Mouse (Mus musculus) testis, adult 2 months (tissue): ENCODE results near the gene Nacad. TPM values are rescaled to one million over a fixed set of nuclear protein-coding genes. Genes with fewer than 3 reads are reported as not detected.

Experiments
- H3K27ac ChIP-seq: fragments of 200-500 bp; 2 replicates; pipeline ENCODE4 v1.5.1; 2012; ENCODE audit warnings: low read depth, low read length; ENCODE audit not compliant: control insufficient read depth, insufficient read depth
- H3K27me3 ChIP-seq: fragments of 200-500 bp; 2 replicates; pipeline ENCODE4 v1.6.1; 2012; ENCODE audit warnings: mild to moderate bottlenecking, low read length, moderate library complexity; ENCODE audit not compliant: control insufficient read depth, insufficient read depth
- H3K36me3 ChIP-seq: fragments of 200-500 bp; 2 replicates; pipeline ENCODE4 v1.6.1; 2012; ENCODE audit warnings: mild to moderate bottlenecking, low read length; ENCODE audit not compliant: control insufficient read depth, insufficient read depth
- H3K4me1 ChIP-seq: fragments of 200-500 bp; 2 replicates; pipeline ENCODE4 v1.6.1; 2012; ENCODE audit warnings: low read length; ENCODE audit not compliant: control insufficient read depth, insufficient read depth
- H3K4me3 ChIP-seq: fragments of 200-500 bp; 2 replicates; pipeline ENCODE4 v1.5.1; 2012; ENCODE audit warnings: low read depth, mild to moderate bottlenecking, low read length, moderate library complexity, mixed read lengths; ENCODE audit not compliant: control insufficient read depth
- CTCF ChIP-seq: fragments of 200-500 bp; IDR thresholded peaks from 2 replicates; pipeline ENCODE4 v1.5.1; 2012; ENCODE audit warnings: low read depth, mild to moderate bottlenecking, inconsistent platforms, low read length, moderate library complexity; ENCODE audit not compliant: control insufficient read depth, insufficient read depth, insufficient replicate concordance
- POLR2A ChIP-seq: fragments of 200-500 bp; IDR thresholded peaks from 2 replicates; pipeline ENCODE4 v1.6.1; 2012; ENCODE audit warnings: low read depth, mild to moderate bottlenecking, inconsistent platforms, low read length, moderate library complexity; ENCODE audit not compliant: control insufficient read depth
- polyA plus RNA-seq: library from polyadenylated mRNA; depleted of rRNA; stranded (reverse); fragments of >200 nt; gene quantifications from 2 replicates; pipeline ENCODE4 v1.2.3, GENCODE M21; 2012

The Nacad gene
- polyA plus RNA-seq, 1 experiment: 1.4 TPM

GRCm38 (mm10) chr11:6602662-6603061, 3.2 kb downstream of the Nacad start:
- H3K4me3 ChIP-seq: no peak overlapping the region
- H3K27ac ChIP-seq: no peak overlapping the region
- H3K36me3 ChIP-seq: no peaks in the 10 kb centered on the region
- peaks cover 32% of the 10 kb centered on the region for H3K4me1 ChIP-seq
- TF ChIP-seq POLR2A (no peak), CTCF (no peak)
- H3K27me3 ChIP-seq: no peaks in the 10 kb centered on the region

DNA sequence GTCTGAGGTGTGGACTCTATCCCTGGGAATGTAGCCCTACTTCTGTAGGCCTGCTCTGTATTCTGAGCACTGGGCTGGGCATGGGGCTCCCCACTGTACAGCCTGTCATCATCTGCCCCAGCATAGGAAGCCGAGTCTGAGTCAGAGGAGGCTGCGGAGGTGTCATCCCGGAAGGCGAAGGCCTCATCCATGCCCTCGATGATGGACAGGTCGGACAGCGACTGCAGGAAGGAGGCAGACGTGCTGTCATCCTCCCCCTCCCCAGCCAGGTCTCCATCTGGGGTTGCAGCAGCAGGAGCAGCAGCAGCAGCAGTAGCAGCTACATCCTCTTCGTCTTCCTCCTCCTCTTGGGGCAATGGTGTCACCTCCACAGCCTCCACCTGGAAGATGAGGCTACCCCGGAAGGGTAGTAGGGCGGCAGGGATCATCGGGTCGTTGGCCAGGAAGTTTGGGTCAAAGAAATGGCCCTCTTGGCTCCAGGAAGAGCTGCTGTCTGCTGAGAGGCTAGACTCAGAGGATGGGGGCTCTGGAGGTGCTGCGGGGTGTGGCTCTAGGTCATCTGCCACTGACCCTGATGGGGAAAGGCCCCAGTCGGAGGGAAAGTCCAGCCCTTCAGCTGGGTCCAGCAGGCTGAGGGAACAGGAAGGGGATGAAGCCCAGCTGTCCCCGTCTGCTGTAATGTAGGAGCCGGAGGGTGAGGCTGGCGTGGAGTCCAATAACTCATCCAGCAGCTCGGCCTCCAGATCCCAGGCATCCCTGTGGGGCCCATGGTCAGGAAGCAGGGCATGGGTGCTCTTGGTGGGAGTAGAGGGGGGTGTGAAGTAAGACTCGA, 4.0 kb downstream of the Nacad start:
- TF ChIP-seq POLR2A: no peak
- TF ChIP-seq CTCF: no peak
- no peak overlapping the region for H3K27ac ChIP-seq
- H3K36me3 ChIP-seq: no peaks in the 10 kb centered on the region
- H3K4me3 ChIP-seq: no peak overlapping the region
- H3K4me1 ChIP-seq: peaks cover 32% of the 10 kb centered on the region
- H3K27me3 ChIP-seq: no peaks in the 10 kb centered on the region

DNA sequence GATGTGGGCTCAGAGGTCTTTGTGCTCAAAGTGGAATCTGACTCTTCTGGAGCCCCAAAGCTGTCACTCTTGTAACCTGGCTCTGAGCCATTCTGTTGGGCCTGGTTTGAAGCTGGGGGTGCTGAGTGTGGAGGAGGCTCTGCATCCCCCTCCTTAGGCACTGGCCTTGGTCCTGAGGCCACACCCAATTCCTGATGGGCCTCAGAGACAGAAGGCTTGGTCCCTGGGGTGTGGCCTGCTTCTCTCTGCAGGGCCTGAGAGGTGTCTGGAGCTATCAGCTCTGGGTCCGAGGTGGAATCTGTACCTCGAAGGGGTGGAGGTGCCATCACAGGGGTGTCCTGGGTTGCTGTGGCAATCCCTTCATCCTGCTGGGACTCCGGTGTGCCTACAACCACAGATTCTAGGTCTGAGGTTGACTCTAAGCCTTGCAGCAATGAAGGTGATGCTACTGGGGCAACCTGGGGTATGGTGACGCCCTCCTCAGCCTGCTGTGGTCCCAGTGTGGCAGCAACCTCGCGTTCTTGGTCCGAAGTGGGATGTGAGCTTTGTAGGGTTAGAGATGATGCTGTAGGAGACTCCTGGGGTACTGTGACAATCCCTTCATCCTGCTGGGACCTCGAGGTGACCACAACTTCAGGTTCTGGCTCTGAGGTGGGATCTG, 5.4 kb downstream of the Nacad start:
- H3K27ac ChIP-seq: no peak overlapping the region
- TF ChIP-seq POLR2A: no peak
- no peak for TF ChIP-seq CTCF
- no peaks in the 10 kb centered on the region for H3K36me3 ChIP-seq
- H3K27me3 ChIP-seq: no peaks in the 10 kb centered on the region
- H3K4me3 ChIP-seq: no peak overlapping the region
- H3K4me1 ChIP-seq: peaks cover 26% of the 10 kb centered on the region

- H3K4me1 ChIP-seq: peaks cover 20% of the 10 kb centered on the region
- H3K27me3 ChIP-seq: no peaks in the 10 kb centered on the region
- H3K27ac ChIP-seq: no peak overlapping the region
- TF ChIP-seq POLR2A: 0 out of 2 replicates have a peak, but pooled peaks have one; percentile 12
- TF ChIP-seq CTCF: no peak
- no peak overlapping the region for H3K4me3 ChIP-seq
- H3K36me3 ChIP-seq: no peaks in the 10 kb centered on the region
Observed at GRCm38 (mm10) chr11:6599831-6600230, 6.0 kb downstream of the Nacad start.

GRCm38 (mm10) chr11:6599011-6599681, 6.7 kb downstream of the Nacad start:
- TF ChIP-seq CTCF (no peak), POLR2A (no peak)
- Histone ChIP-seq H3K27me3 (no peaks in the 10 kb centered on the region), H3K36me3 (no peaks in the 10 kb centered on the region), H3K4me1 (peaks cover 19% of the 10 kb centered on the region), H3K4me3 (peak overlapping the region; percentile 25; the same call in 1 of the 2 replicates), H3K27ac (no peak overlapping the region)

GRCm38 (mm10) chr11:6598191-6598889, 7.5 kb downstream of the Nacad start:
- no peaks in the 10 kb centered on the region for H3K36me3 ChIP-seq

More at GRCm38 (mm10) chr11:6598191-6598889, 7.5 kb downstream of the Nacad start:
- TF ChIP-seq CTCF (no peak), POLR2A (no peak)
- Histone ChIP-seq H3K27me3 (no peaks in the 10 kb centered on the region), H3K27ac (no peak overlapping the region), H3K4me3 (no peak overlapping the region), H3K4me1 (peaks cover 19% of the 10 kb centered on the region)
